Mouse (Mus musculus) kidney, postnatal 10 days (tissue): Measurements from ENCODE around the gene Ulk4.
"Not testable (repeated sequence)": the region's sequence is repeated elsewhere in the genome, so short reads cannot be mapped to it uniquely, and the experiment has no call there.

Experiments used
- DNase-seq: peaks from one replicate; pipeline ENCODE4 v3.0.0; 2021; ENCODE audit warnings: mixed read lengths

Ulk4 gene

GRCm38 (mm10) chr9:121247956-121248775 is 28.8 kb downstream of the Ulk4 start:
- DNase-seq, result peak; percentile 94

DNA sequence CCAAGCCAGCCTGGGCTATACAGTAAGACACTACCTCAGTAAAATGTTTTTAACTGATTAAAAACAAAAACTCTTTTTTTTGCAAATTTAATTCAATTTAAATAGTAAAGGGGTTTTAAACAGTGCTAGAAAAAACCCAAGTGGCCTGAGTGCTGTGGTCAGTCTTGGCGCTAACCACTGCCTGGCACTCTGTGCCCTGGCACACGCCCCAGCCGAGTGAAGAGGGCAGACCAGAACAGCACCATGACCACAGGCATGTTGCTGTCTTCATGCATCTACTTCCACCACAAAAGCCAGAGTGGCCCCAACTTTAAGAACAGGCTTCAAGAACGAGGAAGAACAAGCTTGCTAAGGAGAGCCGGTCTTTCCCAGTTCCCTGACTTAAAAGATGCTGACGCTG is 29.9 kb downstream of the Ulk4 start:
- no peak for DNase-seq

DNA sequence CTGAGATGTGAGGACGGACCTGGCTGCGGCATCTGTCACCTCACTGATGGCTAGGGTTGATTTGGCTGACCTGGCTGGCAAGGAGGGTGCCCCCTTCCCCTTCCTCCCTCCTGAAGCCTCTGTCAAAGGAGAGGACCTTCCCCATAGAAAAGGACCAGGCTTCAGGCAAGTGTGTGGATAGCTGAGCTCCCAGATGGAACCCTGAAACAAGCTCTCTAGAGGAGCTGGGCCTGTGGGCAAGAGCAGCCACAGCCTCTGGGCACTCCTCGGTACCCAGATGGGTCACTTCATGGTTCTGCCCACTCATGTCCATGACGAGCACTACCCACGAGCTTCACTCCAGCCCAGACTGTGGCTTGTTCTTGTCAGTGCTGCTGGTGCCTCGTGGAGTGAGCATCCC is 34.7 kb downstream of the Ulk4 start:
- no peak for DNase-seq

DNA sequence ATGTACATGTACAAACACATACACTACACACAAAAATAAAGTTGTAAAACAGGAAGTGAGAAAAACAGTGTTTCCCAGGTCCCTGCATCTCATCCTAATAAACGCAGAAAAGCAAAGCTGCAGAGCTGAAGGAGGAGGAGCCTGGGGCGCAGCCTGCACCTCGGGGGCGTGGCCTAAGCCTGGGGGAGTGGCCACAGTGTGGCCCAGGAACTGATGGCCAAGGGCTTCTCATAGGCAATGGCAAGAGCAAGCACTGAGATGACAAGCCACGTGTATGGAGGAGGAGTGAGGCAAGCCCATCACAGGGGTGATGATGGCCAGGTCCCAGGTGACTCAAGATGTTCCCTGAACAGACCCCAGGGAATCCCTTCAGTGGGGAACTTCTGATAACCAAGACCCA is 35.2 kb downstream of the Ulk4 start:
- DNase-seq, result peak; percentile 47

GRCm38 (mm10) chr9:121241366-121241765 is 35.6 kb downstream of the Ulk4 start:
- no peak for DNase-seq

- peak; percentile 54 for DNase-seq
Measured at GRCm38 (mm10) chr9:121240242-121240641, 36.8 kb downstream of the Ulk4 start.

DNA sequence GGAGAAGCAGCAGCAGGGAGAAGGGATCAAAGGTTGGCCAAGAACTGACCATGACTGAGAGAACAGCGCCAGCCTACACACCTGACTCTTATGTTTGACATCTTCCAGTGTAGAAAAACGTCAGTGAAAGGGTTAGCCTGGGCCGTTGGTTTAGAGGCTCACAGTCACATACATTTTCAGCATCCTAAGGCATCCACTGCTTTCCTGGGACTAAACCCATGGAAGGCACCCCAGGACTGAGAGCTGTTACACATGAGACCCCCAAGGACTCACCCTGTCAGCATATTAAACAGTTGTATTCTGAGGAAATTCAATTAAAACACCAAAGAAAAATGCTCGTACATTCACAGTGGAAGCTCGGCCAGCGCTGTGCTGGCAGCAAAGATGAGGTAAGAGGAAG is 37.4 kb downstream of the Ulk4 start:
- no peak for DNase-seq

DNA sequence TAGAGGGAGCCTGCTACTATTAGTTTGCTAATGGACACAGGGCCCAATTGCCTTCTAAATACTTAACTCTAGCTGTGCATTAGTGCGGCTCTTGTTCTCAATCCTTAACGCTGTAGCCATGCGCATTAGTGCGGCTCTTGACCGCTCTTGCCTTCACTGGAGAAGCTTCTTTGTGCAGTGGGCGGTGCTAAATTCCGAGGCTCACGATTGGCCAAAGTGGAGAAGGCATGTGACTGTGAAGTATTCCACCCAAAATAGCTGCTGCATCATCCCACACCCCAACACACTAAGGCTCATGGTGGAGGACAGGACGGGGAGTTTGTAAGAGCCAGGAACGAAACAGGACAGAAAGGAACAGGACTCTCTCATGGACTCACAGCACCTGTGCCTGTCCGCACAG is 58.4 kb downstream of the Ulk4 start:
- no peak for DNase-seq

- DNase-seq, result no peak
Measured at GRCm38 (mm10) chr9:121218230-121218629, 58.8 kb downstream of the Ulk4 start.

DNA sequence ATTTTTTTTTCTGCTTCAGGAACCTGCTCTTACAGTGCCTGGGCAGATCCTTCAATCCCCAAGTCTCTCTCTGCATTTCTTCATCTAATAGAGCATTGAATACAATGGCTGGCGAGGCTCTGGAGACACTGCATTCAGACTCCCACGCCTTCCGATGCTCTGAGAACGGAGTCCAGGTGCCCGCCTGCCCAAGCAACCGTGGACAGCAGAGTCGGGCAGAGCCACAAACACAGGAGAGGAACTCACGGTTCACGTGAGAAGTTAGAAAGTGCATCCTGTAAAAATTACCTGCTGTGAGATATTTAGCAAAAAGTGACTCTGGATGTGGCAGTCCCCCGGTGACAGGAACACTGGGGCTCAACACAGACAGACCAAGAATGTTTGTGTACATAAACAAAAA is 59.3 kb downstream of the Ulk4 start:
- no peak for DNase-seq

DNA sequence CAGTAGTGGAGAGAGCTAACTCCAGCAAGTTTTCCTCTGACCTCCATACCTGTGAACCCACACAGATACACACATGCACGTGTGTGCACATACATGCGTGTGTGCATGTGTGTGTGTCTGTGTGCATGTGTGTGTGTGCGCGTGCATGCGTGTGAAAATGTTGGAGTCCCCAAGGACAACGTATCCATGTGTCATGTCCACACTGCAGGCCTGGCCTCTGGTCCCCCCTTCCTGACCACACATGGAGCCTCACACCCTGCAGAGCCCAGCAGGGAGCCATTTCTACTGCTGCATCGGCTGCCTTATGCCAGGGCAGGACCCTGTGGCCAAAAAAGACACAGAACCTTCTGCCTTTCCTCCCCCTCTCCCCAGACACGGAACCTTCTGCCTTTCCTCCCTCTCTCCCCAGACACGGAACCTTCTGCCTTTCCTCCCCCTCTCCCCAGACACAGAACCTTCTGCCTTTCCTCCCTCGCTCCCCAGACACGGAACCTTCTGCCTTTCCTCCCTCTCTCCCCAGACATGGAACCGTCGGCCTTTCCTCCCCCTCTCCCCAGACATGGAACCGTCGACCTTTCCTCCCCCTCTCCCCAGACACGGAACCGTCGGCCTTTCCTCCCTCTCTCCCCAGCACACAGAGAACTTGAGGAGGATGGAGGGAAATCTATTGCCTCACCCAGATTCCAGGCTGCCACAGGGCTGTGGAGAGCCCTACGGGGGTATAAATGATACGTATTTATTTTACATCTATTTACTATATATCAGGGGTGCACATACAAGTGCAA is 60.3 kb downstream of the Ulk4 start:
- DNase-seq, result no peak

GRCm38 (mm10) chr9:121215349-121216000 is 61.5 kb downstream of the Ulk4 start:
- DNase-seq, result peak; percentile 81

- DNase-seq, result no peak
Measured at GRCm38 (mm10) chr9:121212322-121212721, 64.7 kb downstream of the Ulk4 start.

DNA sequence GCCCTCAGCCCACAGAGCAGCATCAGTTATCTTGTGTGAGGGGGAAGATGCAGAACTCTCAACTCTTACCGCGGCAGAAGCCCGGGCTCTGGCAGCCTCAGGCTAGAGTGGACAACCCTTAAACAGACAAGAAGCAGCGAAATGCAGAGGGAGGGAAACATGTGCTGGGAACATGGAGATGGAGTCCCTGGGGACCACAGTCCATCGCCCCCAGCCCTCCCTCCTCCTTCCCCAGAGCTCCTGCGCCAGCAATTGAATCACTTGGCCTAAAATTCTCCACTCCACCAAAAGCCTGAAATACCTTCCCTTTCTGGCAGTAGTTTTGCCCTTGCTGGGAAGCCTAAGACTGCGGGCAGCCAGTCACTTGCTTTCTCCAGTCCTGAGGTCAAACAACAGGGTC is 72.0 kb downstream of the Ulk4 start:
- no peak for DNase-seq

- DNase-seq, result no peak
Measured at GRCm38 (mm10) chr9:121204149-121204800, 72.7 kb downstream of the Ulk4 start.

DNA sequence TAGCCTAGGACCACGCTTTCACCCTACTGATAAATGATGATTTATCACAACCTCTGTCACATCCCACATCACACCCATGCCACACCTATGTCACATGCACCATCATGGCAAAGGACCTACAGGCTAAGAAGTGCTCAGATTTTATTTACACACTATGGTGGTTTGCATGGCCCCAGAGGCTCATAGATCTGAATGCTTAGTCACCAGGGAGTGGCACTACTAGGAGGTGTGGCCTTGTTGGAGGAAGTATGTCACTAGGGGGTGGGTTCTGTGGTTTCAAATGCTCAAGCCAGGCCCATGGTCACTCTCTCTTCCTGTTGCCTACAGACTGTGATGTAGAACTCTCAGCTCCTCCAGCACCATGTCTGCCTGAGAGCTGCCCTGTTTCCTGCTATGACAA is 73.3 kb downstream of the Ulk4 start:
- DNase-seq, result no peak

GRCm38 (mm10) chr9:121199146-121199685 is 77.8 kb downstream of the Ulk4 start:
- DNase-seq, result not testable (repeated sequence)

DNA sequence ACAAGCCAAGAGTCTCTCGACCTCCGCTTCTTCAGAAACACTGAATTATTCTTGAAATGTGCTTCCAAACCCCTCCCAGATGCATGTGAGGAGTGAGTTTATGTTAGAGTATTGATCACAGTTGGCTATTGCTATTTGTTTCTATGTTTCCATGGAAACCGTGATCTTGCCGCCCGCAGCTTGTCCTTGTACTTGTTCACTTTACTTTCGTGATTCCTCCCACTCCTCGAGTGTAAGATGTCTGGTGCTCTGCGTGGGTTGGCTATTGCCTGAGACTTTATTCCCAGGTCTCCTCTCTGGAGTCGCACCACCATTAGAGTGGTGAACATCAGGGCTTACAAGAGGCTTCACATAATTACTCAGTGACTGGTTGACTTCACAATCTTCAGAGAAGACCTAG is 80.5 kb downstream of the Ulk4 start:
- no peak for DNase-seq

- no peak for DNase-seq
Measured at GRCm38 (mm10) chr9:121195106-121195505, 81.9 kb downstream of the Ulk4 start.

GRCm38 (mm10) chr9:121192601-121193370 is 84.2 kb downstream of the Ulk4 start:
- DNase-seq, result no peak

DNA sequence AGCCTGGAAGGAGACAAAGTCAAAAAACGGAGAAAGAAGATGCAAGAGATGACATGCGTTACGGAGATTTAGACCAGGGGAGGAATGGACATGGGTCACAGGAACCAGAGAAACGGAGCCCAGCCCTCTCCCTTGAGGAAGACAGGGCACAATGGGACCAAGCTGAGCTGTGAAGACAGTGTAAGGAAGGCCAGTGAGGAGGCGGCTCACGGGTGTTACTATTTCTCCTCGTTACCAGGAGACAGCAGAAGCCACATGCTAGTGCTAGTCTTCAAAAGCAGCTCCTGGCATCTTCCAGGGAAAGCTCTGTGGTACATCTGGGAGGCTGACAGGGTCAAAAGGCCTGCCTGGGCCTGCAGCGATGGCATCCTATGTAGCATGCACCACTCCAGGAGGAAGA is 89.2 kb downstream of the Ulk4 start:
- no peak for DNase-seq

- peak; percentile 55 for DNase-seq
Measured at GRCm38 (mm10) chr9:121185796-121186195, 91.2 kb downstream of the Ulk4 start.
